Mouse (Mus musculus) heart, embryonic 16.5 days (tissue): ENCODE measurements at regions not wholly inside any gene's neighbourhood (a gene's known extent, or its start where the extent isn't known, plus 50 kb on each side); places are given as distances from the start of the nearest gene placed in this dataset.

ENCODE experiments used
- ATAC-seq: fragments of 200-750 bp; cut with Nextera tagmentation; replicated peaks from 2 replicates; pipeline ENCODE4 v1.8.0; 2017; ENCODE audit warnings: moderate number of reproducible peaks; ENCODE audit not compliant: insufficient read depth, low FRiP score; ENCODE audit errors: extremely low read depth
- H3K27ac ChIP-seq: fragments of 300-500 bp; sonication (generic); 2 replicates; pipeline ENCODE4 v1.5.1; 2014; ENCODE audit warnings: mild to moderate bottlenecking, low read length, control low read depth, moderate library complexity
- H3K27me3 ChIP-seq: fragments of 300-500 bp; sonication (generic); 2 replicates; pipeline ENCODE4 v1.6.1; 2014; ENCODE audit warnings: low read length, mixed read lengths; ENCODE audit not compliant: control insufficient read depth, insufficient read depth
- H3K36me3 ChIP-seq: fragments of 300-500 bp; sonication (generic); 2 replicates; pipeline ENCODE4 v1.6.1; 2014; ENCODE audit not compliant: control insufficient read depth, insufficient read depth
- H3K4me1 ChIP-seq: fragments of 300-500 bp; sonication (generic); 2 replicates; pipeline ENCODE4 v1.6.1; 2014; ENCODE audit warnings: low read length, mixed read lengths; ENCODE audit not compliant: control insufficient read depth, insufficient read depth
- H3K4me2 ChIP-seq: fragments of 300-500 bp; sonication (generic); 2 replicates; pipeline ENCODE4 v1.6.1; 2014; ENCODE audit warnings: low read depth, mild to moderate bottlenecking, control low read depth, low read length
- H3K4me3 ChIP-seq: fragments of 300-500 bp; sonication (generic); 2 replicates; pipeline ENCODE4 v1.5.1; 2014; ENCODE audit warnings: mild to moderate bottlenecking, control low read depth, low read length
- H3K9ac ChIP-seq: fragments of 300-500 bp; sonication (generic); 2 replicates; pipeline ENCODE4 v1.6.1; 2014; ENCODE audit warnings: low read length, control low read depth
- H3K9me3 ChIP-seq: fragments of 300-500 bp; sonication (generic); replicated peaks from 2 replicates; pipeline ENCODE4 v1.6.1; 2016; ENCODE audit warnings: low read length; ENCODE audit not compliant: control insufficient read depth
- WGBS: fragments of 180-500 bp; shearing (Covaris S2); extraction: QIAGEN DNeasy Blood & Tissue Kit; methylation state at CpG from one replicate; pipeline ENCODE4 v1.1.7; 2014; 5-methylcytosine and 5-hydroxymethylcytosine counted together

DNA sequence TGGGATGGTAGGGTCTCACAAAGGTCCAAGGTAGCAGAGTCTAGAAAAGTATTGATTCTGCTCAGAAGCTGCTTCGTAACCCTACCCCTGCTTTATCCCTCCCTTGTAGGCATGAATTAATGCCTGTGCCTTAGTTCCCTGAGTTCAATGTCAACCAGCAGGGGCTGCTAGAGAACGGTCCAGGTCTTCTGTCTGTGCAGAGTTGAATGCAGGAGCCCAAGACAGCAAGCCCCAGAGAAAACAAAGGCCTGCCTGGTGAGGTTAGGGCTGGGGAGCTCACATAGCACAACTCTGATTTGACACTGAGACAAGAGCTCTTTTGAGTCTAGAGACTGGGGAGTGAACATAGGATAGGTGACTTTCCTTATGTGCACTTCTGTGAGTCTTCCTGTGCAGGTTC lies 56.6 kb downstream of the Olig3 start:
- Histone ChIP-seq H3K36me3 (no peaks in the 10 kb centered on the region), H3K4me1 (no peaks in the 10 kb centered on the region), H3K4me3 (no peak overlapping the region), H3K9me3 (no peaks in the 10 kb centered on the region), H3K27ac (no peak overlapping the region), H3K27me3 (no peaks in the 10 kb centered on the region), H3K9ac (no peak overlapping the region), H3K4me2 (no peak overlapping the region)
- ATAC-seq, result no peak
- 50% methylated on average over 2 of the region's 2 CpGs for WGBS

GRCm38 (mm10) chr10:19413935-19414334 lies 57.6 kb downstream of the Olig3 start:
- WGBS, result 50% methylated on average over 5 of the region's 5 CpGs
- Histone ChIP-seq H3K36me3 (no peaks in the 10 kb centered on the region), H3K9ac (no peak overlapping the region), H3K27ac (no peak overlapping the region), H3K4me3 (no peak overlapping the region), H3K27me3 (no peaks in the 10 kb centered on the region), H3K9me3 (no peaks in the 10 kb centered on the region), H3K4me2 (no peak overlapping the region), H3K4me1 (no peaks in the 10 kb centered on the region)
- ATAC-seq, result no peak

DNA sequence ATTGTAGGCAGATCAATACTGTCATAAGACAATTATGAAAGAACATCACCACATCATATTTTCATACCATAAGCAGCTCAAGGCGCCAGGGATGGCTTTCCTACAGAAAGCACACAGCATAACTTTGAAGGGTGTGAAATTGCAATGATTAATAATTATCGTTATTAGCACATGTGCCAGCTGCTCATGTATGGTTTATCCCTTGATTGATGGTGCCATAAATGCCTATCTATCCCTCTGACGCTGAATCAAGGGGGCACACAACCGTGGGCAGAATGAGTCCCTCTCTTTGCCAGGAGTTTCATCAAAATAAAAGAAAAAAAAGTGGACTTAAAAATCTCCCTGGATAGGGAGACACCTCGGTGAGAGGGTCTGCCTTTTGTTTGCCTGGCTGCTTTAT lies 58.5 kb downstream of the Olig3 start:
- H3K36me3 ChIP-seq, result no peaks in the 10 kb centered on the region
- no peak overlapping the region for H3K9ac ChIP-seq
- H3K4me1 ChIP-seq, result no peaks in the 10 kb centered on the region
- no peaks in the 10 kb centered on the region for H3K27me3 ChIP-seq
- 0 out of 2 replicates have a peak, but pooled peaks cover 2% of the 10 kb centered on the region for H3K9me3 ChIP-seq
- no peak overlapping the region for H3K4me3 ChIP-seq
- 62% methylated on average over 5 of the region's 5 CpGs for WGBS
- ATAC-seq, result no peak
- H3K4me2 ChIP-seq, result no peak overlapping the region
- H3K27ac ChIP-seq, result no peak overlapping the region

- Histone ChIP-seq H3K4me3 (no peak overlapping the region), H3K36me3 (no peaks in the 10 kb centered on the region), H3K27me3 (no peaks in the 10 kb centered on the region), H3K9ac (no peak overlapping the region), H3K27ac (no peak overlapping the region), H3K9me3 (peaks cover 2% of the 10 kb centered on the region; the same call in 1 of the 2 replicates), H3K4me2 (no peak overlapping the region), H3K4me1 (no peaks in the 10 kb centered on the region)
- WGBS, result 67% methylated on average over 1 of the region's 1 CpGs
- no peak for ATAC-seq
Measured at GRCm38 (mm10) chr10:19424030-19424429, 67.7 kb downstream of the Olig3 start.

DNA sequence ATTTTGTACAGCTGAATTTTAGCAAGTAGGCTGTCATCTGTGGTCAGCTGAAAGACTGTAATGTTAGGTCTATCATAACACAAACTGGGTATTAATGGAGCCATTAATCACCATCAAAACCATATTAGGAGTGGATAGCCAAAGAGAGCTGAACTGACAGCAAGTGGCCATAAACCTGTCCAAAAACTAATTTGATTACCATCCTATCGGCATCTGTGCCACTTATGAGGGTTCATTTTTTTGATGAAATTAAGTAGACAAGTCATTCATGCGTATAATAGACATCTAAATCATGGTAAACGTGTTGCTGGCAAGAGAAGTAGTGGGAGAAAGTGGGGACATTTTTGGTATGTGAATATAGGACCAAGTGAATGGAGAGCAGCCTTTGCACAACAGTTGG lies 68.6 kb downstream of the Olig3 start:
- no peak overlapping the region for H3K9ac ChIP-seq
- H3K36me3 ChIP-seq, result no peaks in the 10 kb centered on the region
- no peak for ATAC-seq
- WGBS, result 73% methylated on average over 3 of the region's 3 CpGs
- no peaks in the 10 kb centered on the region for H3K4me1 ChIP-seq
- H3K9me3 ChIP-seq, result no peaks in the 10 kb centered on the region; the same call in 1 of the 2 replicates
- H3K27me3 ChIP-seq, result no peaks in the 10 kb centered on the region
- no peak overlapping the region for H3K4me2 ChIP-seq
- no peak overlapping the region for H3K27ac ChIP-seq
- H3K4me3 ChIP-seq, result no peak overlapping the region

GRCm38 (mm10) chr10:19426835-19427234 lies 70.5 kb downstream of the Olig3 start:
- Histone ChIP-seq H3K27me3 (no peaks in the 10 kb centered on the region), H3K9me3 (no peaks in the 10 kb centered on the region), H3K4me2 (no peak overlapping the region), H3K27ac (no peak overlapping the region), H3K36me3 (no peaks in the 10 kb centered on the region), H3K9ac (no peak overlapping the region), H3K4me1 (no peaks in the 10 kb centered on the region), H3K4me3 (no peak overlapping the region)
- WGBS, result 75% methylated on average over 3 of the region's 3 CpGs
- no peak for ATAC-seq

DNA sequence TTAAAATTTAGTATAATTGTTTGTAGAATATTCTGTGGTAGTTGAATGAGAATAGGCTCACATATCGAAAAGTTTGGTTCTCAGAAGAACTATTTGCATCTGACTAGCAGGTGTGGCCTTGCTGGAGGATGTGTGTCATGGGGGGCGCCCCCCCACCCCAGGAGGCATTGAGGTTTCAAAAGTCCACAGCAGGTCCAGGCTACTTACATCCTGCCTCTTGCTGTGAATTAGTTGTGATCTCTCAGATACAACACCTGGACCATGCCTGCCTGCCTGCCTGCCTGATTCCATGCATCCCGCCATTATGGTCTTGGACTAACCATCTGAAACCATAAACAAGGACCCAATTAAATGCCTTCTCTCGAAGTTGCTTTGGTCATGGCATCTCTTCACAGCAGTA lies 76.2 kb downstream of the Olig3 start:
- Histone ChIP-seq H3K4me3 (no peak overlapping the region), H3K36me3 (no peaks in the 10 kb centered on the region), H3K27ac (no peak overlapping the region), H3K27me3 (no peaks in the 10 kb centered on the region), H3K9me3 (no peaks in the 10 kb centered on the region), H3K4me2 (no peak overlapping the region), H3K4me1 (no peaks in the 10 kb centered on the region), H3K9ac (no peak overlapping the region)
- no peak for ATAC-seq
- WGBS, result 80% methylated on average over 4 of the region's 4 CpGs

- Histone ChIP-seq H3K9ac (no peak overlapping the region), H3K4me1 (no peaks in the 10 kb centered on the region), H3K9me3 (no peaks in the 10 kb centered on the region), H3K36me3 (no peaks in the 10 kb centered on the region), H3K4me2 (no peak overlapping the region), H3K4me3 (no peak overlapping the region), H3K27me3 (no peaks in the 10 kb centered on the region), H3K27ac (no peak overlapping the region)
- ATAC-seq, result no peak
- 73% methylated on average over 6 of the region's 6 CpGs for WGBS
Measured at GRCm38 (mm10) chr10:19434661-19435060, 78.3 kb downstream of the Olig3 start.

- H3K4me1 ChIP-seq, result no peaks in the 10 kb centered on the region
- no peaks in the 10 kb centered on the region for H3K36me3 ChIP-seq
- H3K27me3 ChIP-seq, result no peaks in the 10 kb centered on the region
- H3K4me3 ChIP-seq, result no peak overlapping the region
- no peak overlapping the region for H3K9ac ChIP-seq
- ATAC-seq, result no peak
- no peak overlapping the region for H3K4me2 ChIP-seq
- H3K9me3 ChIP-seq, result no peaks in the 10 kb centered on the region
- 58% methylated on average over 12 of the region's 12 CpGs for WGBS
- no peak overlapping the region for H3K27ac ChIP-seq
Measured at GRCm38 (mm10) chr10:19441807-19442206, 85.5 kb downstream of the Olig3 start.

DNA sequence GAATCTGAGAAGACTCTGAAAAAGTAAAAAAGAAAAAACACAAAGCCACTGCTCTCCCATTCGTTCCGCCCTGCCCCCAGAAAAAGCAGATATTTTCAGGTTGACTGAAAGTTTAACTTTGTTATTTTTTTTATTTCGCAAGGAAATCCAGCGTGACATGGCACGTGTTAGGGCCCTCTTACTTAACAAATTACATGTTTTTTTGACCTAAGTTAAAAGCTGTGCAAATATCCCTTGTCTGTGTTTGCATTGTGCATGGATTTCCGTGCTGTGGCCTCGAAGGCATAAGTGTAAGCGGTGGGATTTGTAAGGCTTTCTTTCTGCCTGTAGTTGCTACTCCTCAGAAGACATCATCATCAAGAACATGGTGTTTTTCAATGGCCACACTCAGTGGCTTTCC lies 87.2 kb downstream of the Olig3 start:
- no peak overlapping the region for H3K27ac ChIP-seq
- no peaks in the 10 kb centered on the region for H3K4me1 ChIP-seq
- no peaks in the 10 kb centered on the region for H3K36me3 ChIP-seq
- H3K27me3 ChIP-seq, result no peaks in the 10 kb centered on the region
- ATAC-seq, result no peak
- no peaks in the 10 kb centered on the region for H3K9me3 ChIP-seq
- WGBS, result 56% methylated on average over 8 of the region's 8 CpGs
- H3K4me3 ChIP-seq, result no peak overlapping the region
- H3K9ac ChIP-seq, result no peak overlapping the region
- H3K4me2 ChIP-seq, result no peak overlapping the region
